Mouse (Mus musculus): ENCODE measurements at regions not wholly inside any gene's neighbourhood (a gene's known extent, or its start where the extent isn't known, plus 50 kb on each side); places are given as distances from the start of the nearest gene placed in this dataset.

GRCm38 (mm10) chr10:12207301-12207700 lies 661.9 kb downstream of the Utrn start:
- TF ChIP-seq CTCF (IDR thresholded peaks at IDR 0.05; ENCODE audit: low read depth, low read length) (no peak), POLR2A (IDR thresholded peaks at IDR 0.05; ENCODE audit: extremely low read depth, insufficient read depth, low read length) (no peak)
